Mouse (Mus musculus) embryonic facial prominence, embryonic 11.5 days (tissue): ENCODE measurements around the gene Ablim2. TPM values are rescaled to one million over a fixed set of nuclear protein-coding genes. Genes with fewer than 3 reads are reported as not detected.

ENCODE experiments used
- ATAC-seq: fragments of 200-750 bp; cut with Nextera tagmentation; replicated peaks from 2 replicates; pipeline ENCODE4 v1.8.0; 2017; ENCODE audit warnings: low read depth; ENCODE audit not compliant: insufficient number of reproducible peaks, low FRiP score, low TSS enrichment
- DNase-seq: peaks from one replicate; pipeline ENCODE4 v3.0.0-alpha.2; 2015; ENCODE audit warnings: low spot score
- H3K27ac ChIP-seq: fragments of 300-500 bp; sonication (generic); replicated peaks from 2 replicates; pipeline ENCODE4 v1.5.1; 2014; ENCODE audit warnings: mild to moderate bottlenecking, low read depth, low read length, control low read depth
- H3K27me3 ChIP-seq: fragments of 300-500 bp; sonication (generic); 2 replicates; pipeline ENCODE4 v1.6.1; 2014; ENCODE audit warnings: mild to moderate bottlenecking, low read length, moderate library complexity, mixed read lengths; ENCODE audit not compliant: control insufficient read depth, insufficient read depth
- H3K36me3 ChIP-seq: fragments of 300-500 bp; sonication (generic); replicated peaks from 2 replicates; pipeline ENCODE4 v1.6.1; 2014; ENCODE audit warnings: low read depth, mild to moderate bottlenecking, low read length, moderate library complexity, mixed read lengths; ENCODE audit not compliant: control insufficient read depth, insufficient read depth
- H3K4me1 ChIP-seq: fragments of 300-500 bp; sonication (generic); 2 replicates; pipeline ENCODE4 v1.6.1; 2014; ENCODE audit warnings: low read length, mixed read lengths; ENCODE audit not compliant: control insufficient read depth, insufficient read depth
- H3K4me2 ChIP-seq: fragments of 300-500 bp; sonication (generic); 2 replicates; pipeline ENCODE4 v1.6.1; 2014; ENCODE audit warnings: low read depth, mild to moderate bottlenecking, control low read depth, low read length, moderate library complexity
- H3K4me3 ChIP-seq: fragments of 300-500 bp; sonication (generic); 2 replicates; pipeline ENCODE4 v1.5.1; 2014; ENCODE audit warnings: low read depth, low read length, control low read depth
- H3K9ac ChIP-seq: fragments of 300-500 bp; sonication (generic); replicated peaks from 2 replicates; pipeline ENCODE4 v1.6.1; 2014; ENCODE audit warnings: mild to moderate bottlenecking, control low read depth, low read length
- H3K9me3 ChIP-seq: fragments of 300-500 bp; sonication (generic); replicated peaks from 2 replicates; pipeline ENCODE4 v1.6.1; 2016; ENCODE audit warnings: mild to moderate bottlenecking, low read length, inconsistent platforms, mixed read lengths; ENCODE audit not compliant: control insufficient read depth
- WGBS: fragments of 180-500 bp; shearing (Covaris S2); extraction: QIAGEN DNeasy Blood & Tissue Kit; methylation state at CpG from one replicate; pipeline ENCODE4 v1.1.7; 2014; 5-methylcytosine and 5-hydroxymethylcytosine counted together
- polyA plus RNA-seq: library from polyadenylated mRNA; unstranded; fragments of >200 nt; fragmentation: Nextera tagmentation; extraction: Ambion mirVana; gene quantifications from 2 replicates; pipeline ENCODE4 v1.2.1, GENCODE M21; 2014

Ablim2 gene
- polyA plus RNA-seq = 0.20 and 0.55 TPM in 2 replicates

DNA sequence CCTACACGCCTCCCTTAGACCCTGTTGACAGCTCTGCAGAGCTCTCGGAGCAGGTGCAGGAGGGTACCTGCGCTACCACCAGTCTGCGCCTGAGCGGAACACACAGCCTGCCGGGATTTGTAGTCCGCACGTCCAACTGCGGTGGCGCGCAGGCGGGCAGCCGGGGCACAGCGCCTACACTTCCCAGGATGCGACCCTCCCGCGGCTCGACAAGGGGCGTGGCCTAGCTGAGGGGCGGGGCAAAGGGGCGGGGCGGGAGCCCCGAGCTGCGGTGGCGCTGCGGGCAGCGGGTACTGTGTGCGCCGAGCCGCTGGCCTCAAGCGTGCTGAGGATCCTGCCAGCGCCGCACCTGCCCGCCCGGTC, at the start of gene Ablim2:
Ablim2 (plus strand) TSS at position 242 of the 363 bp plus-strand sequence.
- DNase-seq (peak; percentile 95), ATAC-seq (peak; percentile 96)
- no peaks in the 10 kb centered on the region for H3K9me3 ChIP-seq
- H3K27ac ChIP-seq = no peak within 1 kb of the TSS
- H3K27me3 ChIP-seq = peaks cover 26% of the 10 kb centered on the region
- H3K4me2 ChIP-seq = peak within 1 kb of the TSS; percentile 97
- WGBS = 1% methylated on average over 28 of the region's 35 CpGs
- peak within 1 kb of the TSS; percentile 25; the same call in 1 of the 2 replicates for H3K9ac ChIP-seq
- peak within 1 kb of the TSS; percentile 49 for H3K4me3 ChIP-seq
- H3K36me3 ChIP-seq = no peaks in the 10 kb centered on the region
- no peaks in the 10 kb centered on the region; the same call in 1 of the 2 replicates for H3K4me1 ChIP-seq

DNA sequence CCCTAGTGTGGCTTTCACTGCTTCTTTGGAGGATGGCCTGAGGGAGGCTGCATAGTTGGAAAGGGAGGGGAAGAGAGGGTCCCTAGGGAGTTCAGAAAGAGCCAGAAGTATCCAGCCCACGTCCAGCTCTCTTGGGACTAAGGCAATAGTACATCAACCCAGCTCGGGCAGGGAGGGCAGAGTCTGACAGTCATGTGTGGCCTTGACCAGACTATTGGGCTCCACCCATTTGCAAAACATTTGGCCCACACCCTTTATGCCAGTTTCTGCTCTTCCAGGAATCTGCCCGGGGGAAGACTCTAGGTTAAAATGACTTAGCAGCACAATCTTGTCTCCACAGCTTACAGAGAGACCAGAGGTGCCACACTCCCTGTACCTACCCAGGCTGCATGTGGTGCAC, 47.2 kb upstream of the Ablim2 start:
- ATAC-seq = no peak
- no peak overlapping the region for H3K4me2 ChIP-seq
- no peaks in the 10 kb centered on the region for H3K9me3 ChIP-seq
- no peak overlapping the region for H3K4me3 ChIP-seq
- H3K27ac ChIP-seq = no peak overlapping the region
- H3K4me1 ChIP-seq = no peaks in the 10 kb centered on the region
- no peak for DNase-seq
- H3K9ac ChIP-seq = no peak overlapping the region
- whole genome bisulfite sequencing = 56% methylated on average over 3 of the region's 3 CpGs
- no peaks in the 10 kb centered on the region for H3K27me3 ChIP-seq
- H3K36me3 ChIP-seq = no peaks in the 10 kb centered on the region

DNA sequence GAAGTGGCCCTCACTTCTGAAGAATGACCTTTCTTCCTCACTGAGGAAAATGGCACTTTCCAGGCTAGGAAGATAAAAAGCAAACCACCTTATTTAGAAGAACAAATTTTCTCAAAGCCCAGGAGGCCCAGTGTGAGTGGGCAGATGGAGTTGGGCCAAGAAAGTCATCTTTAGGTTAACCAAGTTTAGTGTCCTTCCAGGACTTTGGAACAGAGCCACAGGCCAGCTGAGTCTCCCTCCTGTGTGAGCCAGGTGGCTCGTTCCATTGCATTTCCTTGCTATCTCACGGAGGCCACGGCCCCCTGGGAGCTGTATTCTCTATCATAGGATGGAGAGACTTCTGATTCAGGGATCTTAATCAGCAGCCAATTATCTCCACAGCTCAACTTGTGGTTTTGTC, 46.7 kb upstream of the Ablim2 start:
- Histone ChIP-seq H3K4me2 (no peak overlapping the region), H3K36me3 (no peaks in the 10 kb centered on the region), H3K9me3 (no peaks in the 10 kb centered on the region), H3K27ac (no peak overlapping the region), H3K9ac (no peak overlapping the region), H3K4me1 (no peaks in the 10 kb centered on the region), H3K27me3 (no peaks in the 10 kb centered on the region), H3K4me3 (no peak overlapping the region)
- no peak for ATAC-seq
- DNase-seq = no peak
- WGBS = 71% methylated on average over 3 of the region's 3 CpGs

DNA sequence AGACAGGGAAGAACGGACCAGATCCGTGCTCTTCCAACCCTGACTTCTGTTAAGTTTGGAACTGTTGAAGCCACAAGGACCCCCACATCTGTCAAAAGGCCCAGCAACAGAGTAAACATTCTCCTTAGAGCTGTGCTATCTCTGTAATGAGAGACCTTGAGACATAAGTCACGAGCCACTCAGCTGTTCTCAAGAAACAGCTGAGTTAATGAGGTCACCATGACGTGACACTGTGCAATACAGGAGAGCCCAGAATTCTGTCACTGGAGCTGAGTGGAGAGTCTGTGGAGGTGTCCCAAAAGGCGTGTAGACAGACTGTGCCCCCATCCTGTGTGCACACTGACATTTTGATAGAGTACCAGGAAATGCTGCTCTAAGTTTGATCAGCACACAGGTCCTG, 45.2 kb upstream of the Ablim2 start:
- Histone ChIP-seq H3K4me3 (no peak overlapping the region), H3K4me1 (no peaks in the 10 kb centered on the region), H3K9me3 (no peaks in the 10 kb centered on the region), H3K36me3 (no peaks in the 10 kb centered on the region), H3K27me3 (no peaks in the 10 kb centered on the region), H3K27ac (no peak overlapping the region), H3K9ac (no peak overlapping the region), H3K4me2 (no peak overlapping the region)
- no peak for DNase-seq
- 66% methylated on average over 5 of the region's 5 CpGs for WGBS
- no peak for ATAC-seq

- DNase-seq (peak; percentile 90), ATAC-seq (peak; percentile 85)
- no peak overlapping the region for H3K4me3 ChIP-seq
- no peaks in the 10 kb centered on the region for H3K27me3 ChIP-seq
- H3K9ac ChIP-seq = no peak overlapping the region
- H3K4me1 ChIP-seq = no peaks in the 10 kb centered on the region
- H3K9me3 ChIP-seq = no peaks in the 10 kb centered on the region
- H3K4me2 ChIP-seq = no peak overlapping the region
- H3K27ac ChIP-seq = no peak overlapping the region
- no peaks in the 10 kb centered on the region for H3K36me3 ChIP-seq
- 49% methylated on average over 13 of the region's 13 CpGs for WGBS
Measured at GRCm38 (mm10) chr5:35713649-35714354, 43.9 kb upstream of the Ablim2 start.

GRCm38 (mm10) chr5:35717455-35717854, 40.2 kb upstream of the Ablim2 start:
- DNase-seq (no peak), ATAC-seq (no peak)
- Histone ChIP-seq H3K4me1 (no peaks in the 10 kb centered on the region), H3K9ac (no peak overlapping the region), H3K9me3 (no peaks in the 10 kb centered on the region), H3K4me3 (no peak overlapping the region), H3K27ac (no peak overlapping the region), H3K4me2 (no peak overlapping the region), H3K27me3 (no peaks in the 10 kb centered on the region), H3K36me3 (no peaks in the 10 kb centered on the region)
- WGBS = 75% methylated on average over 5 of the region's 5 CpGs

GRCm38 (mm10) chr5:35717946-35718345, 39.7 kb upstream of the Ablim2 start:
- Histone ChIP-seq H3K4me1 (no peaks in the 10 kb centered on the region), H3K4me2 (no peak overlapping the region), H3K9me3 (no peaks in the 10 kb centered on the region), H3K27me3 (no peaks in the 10 kb centered on the region), H3K9ac (no peak overlapping the region), H3K4me3 (no peak overlapping the region), H3K36me3 (no peaks in the 10 kb centered on the region), H3K27ac (no peak overlapping the region)
- peak; percentile 52 for DNase-seq
- ATAC-seq = no peak
- WGBS = 59% methylated on average over 4 of the region's 4 CpGs

DNA sequence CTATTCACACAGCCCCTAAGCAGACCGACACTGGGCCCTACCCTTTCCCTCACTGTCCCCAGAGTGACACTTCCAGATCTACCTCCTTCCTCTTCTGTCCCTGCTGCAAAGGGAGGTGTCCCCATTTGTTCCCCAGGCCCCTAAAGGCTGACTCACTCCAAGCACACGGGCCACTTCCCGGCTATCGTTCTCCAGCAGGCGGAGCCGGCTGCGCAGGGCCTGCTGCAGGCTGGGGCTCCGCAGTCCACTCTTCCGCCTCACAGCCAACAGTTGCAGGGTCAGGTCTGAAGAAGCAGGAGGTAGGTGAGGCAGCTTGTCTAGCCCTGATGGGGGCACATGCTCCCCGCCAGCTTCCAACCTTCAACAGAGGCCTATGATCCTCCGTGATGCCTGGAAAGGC, 38.9 kb upstream of the Ablim2 start:
- Histone ChIP-seq H3K27me3 (no peaks in the 10 kb centered on the region), H3K9me3 (no peaks in the 10 kb centered on the region), H3K4me2 (no peak overlapping the region), H3K9ac (no peak overlapping the region), H3K4me3 (no peak overlapping the region), H3K27ac (no peak overlapping the region), H3K36me3 (no peaks in the 10 kb centered on the region), H3K4me1 (no peaks in the 10 kb centered on the region)
- 77% methylated on average over 11 of the region's 11 CpGs for WGBS
- DNase-seq (no peak), ATAC-seq (no peak)
